Mouse (Mus musculus): ENCODE measurements at regions not wholly inside any gene's neighbourhood (a gene's known extent, or its start where the extent isn't known, plus 50 kb on each side); places are given as distances from the start of the nearest gene placed in this dataset.

- TF ChIP-seq CTCF (conservative IDR thresholded peaks at IDR 0.05; ENCODE audit: low read length) (no peak), POU5F1 (IDR thresholded peaks at IDR 0.05; ENCODE audit: borderline replicate concordance, low read length) (no peak), NANOG (IDR thresholded peaks at IDR 0.05; ENCODE audit: borderline replicate concordance, low read length) (no peak)
Measured at GRCm38 (mm10) chr10:16874131-16874530, 848.9 kb upstream of the Cited2 start.
